Mouse (Mus musculus) kidney, adult 11 months (tissue): Measurements from ENCODE around the gene Rsph6a.

ENCODE experiments used
- DNase-seq: peaks from one replicate; pipeline ENCODE4 v3.0.0; 2022

Rsph6a gene

GRCm38 (mm10) chr7:19109565-19109964 lies 55.1 kb downstream of the Rsph6a start:
- no peak for DNase-seq

- peak; percentile 70 for DNase-seq
Observed at GRCm38 (mm10) chr7:19118028-19118771, 63.7 kb downstream of the Rsph6a start, which contains the start of gene Gm4969. Gene Gm4969, minus strand, starts transcription at chr7:19118368.

- DNase-seq = no peak
Observed at GRCm38 (mm10) chr7:19119083-19119482, 64.6 kb downstream of the Rsph6a start.

- DNase-seq = peak; percentile 97
Observed at GRCm38 (mm10) chr7:19119631-19120429, 65.3 kb downstream of the Rsph6a start, which contains the start of gene Fbxo46. Gene Fbxo46, plus strand, starts transcription at chr7:19119859.

GRCm38 (mm10) chr7:19121686-19122085 lies 67.2 kb downstream of the Rsph6a start:
- peak; percentile 46 for DNase-seq
